Mouse (Mus musculus): ENCODE data around the gene Il27ra. TPM values are rescaled to one million over a fixed set of nuclear protein-coding genes. Genes with fewer than 3 reads are reported as not detected.
A peak's percentile ranks its signal among the peaks of the same experiment; 100 is the strongest.

Il27ra gene
- polyA plus RNA-seq, 1 experiment from 2014 or later, result 2.9 TPM

DNA sequence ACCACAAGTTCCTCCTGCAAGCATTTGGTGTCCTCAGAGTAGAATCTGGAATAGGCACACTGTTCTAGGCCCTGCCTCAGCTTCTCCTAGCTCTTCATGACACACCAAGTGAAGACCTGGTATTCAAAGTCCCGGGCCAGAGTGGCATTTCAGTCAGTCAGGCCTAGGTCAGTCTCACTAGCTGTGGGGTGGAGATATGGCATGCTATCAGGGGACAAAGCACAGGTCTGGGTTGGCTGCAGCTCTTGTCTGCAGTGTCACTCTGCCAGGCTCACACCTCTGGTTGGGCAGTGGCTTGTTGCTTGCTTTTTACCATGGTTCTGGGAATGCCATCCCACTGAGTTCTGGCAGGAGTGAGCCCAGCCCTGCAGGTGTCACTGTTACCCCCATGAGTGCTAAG, 34.0 kb upstream of the Il27ra start:
- Histone ChIP-seq H3K4me3 (ENCODE audit: low read length) (no peak overlapping the region), H3K27me3 (ENCODE audit: insufficient read depth, low read length) (no peaks in the 10 kb centered on the region), H3K9me3 (ENCODE audit: low read length) (no peaks in the 10 kb centered on the region), H3K4me1 (ENCODE audit: insufficient read depth, low read length) (peaks cover 21% of the 10 kb centered on the region), H3K36me3 (ENCODE audit: insufficient read depth, low read length) (peaks cover 19% of the 10 kb centered on the region), H3K4me2 (replicated peaks; ENCODE audit: low read depth, low read length) (no peak overlapping the region), H3K27ac (ENCODE audit: low read length) (no peak overlapping the region), H3K9ac (replicated peaks; ENCODE audit: low read length) (no peak overlapping the region)
- 85% methylated on average over 1 of the region's 1 CpGs for WGBS
- ATAC-seq (ENCODE audit: low FRiP score, low TSS enrichment), result no peak

DNA sequence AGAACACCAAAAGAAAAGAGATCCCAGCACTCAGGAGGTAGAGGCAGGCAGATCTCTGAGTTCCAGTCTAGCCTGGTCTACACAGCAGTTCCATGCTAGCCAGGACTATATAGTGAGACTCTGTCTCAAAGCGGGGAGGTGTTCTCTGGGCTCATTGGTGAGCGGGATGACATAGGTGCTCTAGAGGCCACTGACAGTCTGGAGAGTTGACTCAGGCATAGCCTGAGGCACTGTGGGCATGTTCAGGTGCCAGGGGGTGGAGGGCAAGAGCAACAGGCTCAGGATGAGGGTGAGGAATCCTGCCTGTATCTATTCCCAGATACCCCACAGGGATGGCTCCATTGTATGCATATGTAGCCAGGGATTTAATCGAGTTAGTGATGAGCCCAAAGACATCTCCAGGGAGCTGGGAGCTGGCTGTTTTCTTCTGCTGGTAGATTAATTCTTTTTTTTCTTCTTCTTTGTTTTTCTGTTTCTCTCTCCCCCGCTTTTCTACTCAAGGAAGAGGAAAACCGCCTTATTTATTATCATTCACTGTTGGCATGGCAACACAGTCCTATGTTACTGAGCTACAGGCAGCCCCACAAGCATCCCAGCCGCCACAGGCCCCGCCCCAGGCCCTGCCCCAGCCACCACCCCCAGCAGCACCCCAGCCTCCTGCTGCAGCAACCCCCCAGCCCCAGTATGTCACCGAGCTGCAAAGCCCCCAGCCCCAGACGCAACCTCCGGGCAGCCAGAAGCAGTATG, 31.0 kb upstream of the Il27ra start:
- peaks cover 39% of the 10 kb centered on the region for H3K4me1 ChIP-seq (ENCODE audit: insufficient read depth, low read length)
- no peak overlapping the region for H3K4me2 ChIP-seq (replicated peaks; ENCODE audit: low read depth, low read length)
- WGBS, result 53% methylated on average over 10 of the region's 10 CpGs
- H3K36me3 ChIP-seq (ENCODE audit: insufficient read depth, low read length), result no peaks in the 10 kb centered on the region
- H3K27ac ChIP-seq (ENCODE audit: low read length), result 0 out of 2 replicates have a peak overlapping the region, but pooled peaks have one; percentile 20
- no peak overlapping the region for H3K9ac ChIP-seq (replicated peaks; ENCODE audit: low read length)
- no peaks in the 10 kb centered on the region for H3K27me3 ChIP-seq (ENCODE audit: insufficient read depth, low read length)
- H3K4me3 ChIP-seq (ENCODE audit: low read length), result no peak overlapping the region
- no peak for ATAC-seq (ENCODE audit: low FRiP score, low TSS enrichment)
- H3K9me3 ChIP-seq (ENCODE audit: low read length), result no peaks in the 10 kb centered on the region

DNA sequence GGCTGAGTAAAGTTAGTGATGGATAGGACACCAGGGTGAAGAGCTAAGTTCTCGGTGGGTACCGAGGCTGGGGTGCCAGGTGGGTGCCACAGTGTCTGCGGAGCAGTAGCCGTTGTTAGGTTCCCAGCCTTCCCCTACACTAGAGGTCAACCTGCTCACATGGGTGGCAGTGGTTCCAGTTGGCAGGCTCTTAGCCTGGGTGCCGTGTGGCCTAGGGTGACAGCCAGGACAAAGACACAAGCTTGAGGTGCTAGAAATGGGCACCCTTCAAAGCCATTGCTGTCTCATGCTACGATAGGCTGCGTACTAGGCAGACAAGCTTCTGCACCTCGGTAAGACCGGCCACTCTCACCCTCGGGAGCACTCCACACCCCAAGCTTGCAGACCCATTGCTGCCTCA, 29.9 kb upstream of the Il27ra start:
- H3K27ac ChIP-seq (ENCODE audit: low read length), result 0 out of 2 replicates have a peak overlapping the region, but pooled peaks have one; percentile 13
- WGBS, result 86% methylated on average over 10 of the region's 10 CpGs

DNA sequence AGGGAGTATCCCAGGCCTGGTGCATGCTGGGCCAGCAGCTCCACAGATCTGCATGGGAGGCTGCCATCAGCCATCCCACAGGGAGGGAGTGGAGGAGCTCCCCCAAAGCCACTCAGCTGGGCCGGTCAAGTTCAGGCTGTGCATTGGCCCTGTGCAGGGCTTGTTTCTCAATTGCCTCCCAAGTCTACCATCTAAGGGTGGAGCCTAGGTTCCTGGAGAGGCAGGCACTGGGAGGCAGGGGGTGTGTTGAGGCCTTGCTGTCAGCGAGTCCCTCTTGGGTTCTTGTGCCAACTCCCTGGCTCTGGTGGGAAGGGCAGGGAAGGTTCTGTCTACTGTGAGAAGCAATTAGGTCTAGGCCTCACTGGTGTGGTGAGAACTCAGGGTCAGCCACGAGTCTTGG, 29.5 kb upstream of the Il27ra start:
- no peak overlapping the region for H3K4me2 ChIP-seq (replicated peaks; ENCODE audit: low read depth, low read length)
- no peak for ATAC-seq (ENCODE audit: low FRiP score, low TSS enrichment)
- no peaks in the 10 kb centered on the region for H3K36me3 ChIP-seq (ENCODE audit: insufficient read depth, low read length)
- H3K4me1 ChIP-seq (ENCODE audit: insufficient read depth, low read length), result peaks cover 51% of the 10 kb centered on the region
- no peaks in the 10 kb centered on the region for H3K9me3 ChIP-seq (ENCODE audit: low read length)
- no peak overlapping the region for H3K27ac ChIP-seq (ENCODE audit: low read length)
- H3K9ac ChIP-seq (replicated peaks; ENCODE audit: low read length), result no peak overlapping the region
- no peaks in the 10 kb centered on the region for H3K27me3 ChIP-seq (ENCODE audit: insufficient read depth, low read length)
- no peak overlapping the region for H3K4me3 ChIP-seq (ENCODE audit: low read length)
- 56% methylated on average over 3 of the region's 3 CpGs for WGBS

More for the DNA sequence above, 29.9 kb upstream of the Il27ra start:
- Histone ChIP-seq H3K9me3 (ENCODE audit: low read length) (no peaks in the 10 kb centered on the region), H3K36me3 (ENCODE audit: insufficient read depth, low read length) (no peaks in the 10 kb centered on the region), H3K9ac (replicated peaks; ENCODE audit: low read length) (no peak overlapping the region), H3K4me1 (ENCODE audit: insufficient read depth, low read length) (peaks cover 50% of the 10 kb centered on the region), H3K4me2 (replicated peaks; ENCODE audit: low read depth, low read length) (no peak overlapping the region), H3K4me3 (ENCODE audit: low read length) (no peak overlapping the region), H3K27me3 (ENCODE audit: insufficient read depth, low read length) (no peaks in the 10 kb centered on the region)
- no peak for ATAC-seq (ENCODE audit: low FRiP score, low TSS enrichment)

DNA sequence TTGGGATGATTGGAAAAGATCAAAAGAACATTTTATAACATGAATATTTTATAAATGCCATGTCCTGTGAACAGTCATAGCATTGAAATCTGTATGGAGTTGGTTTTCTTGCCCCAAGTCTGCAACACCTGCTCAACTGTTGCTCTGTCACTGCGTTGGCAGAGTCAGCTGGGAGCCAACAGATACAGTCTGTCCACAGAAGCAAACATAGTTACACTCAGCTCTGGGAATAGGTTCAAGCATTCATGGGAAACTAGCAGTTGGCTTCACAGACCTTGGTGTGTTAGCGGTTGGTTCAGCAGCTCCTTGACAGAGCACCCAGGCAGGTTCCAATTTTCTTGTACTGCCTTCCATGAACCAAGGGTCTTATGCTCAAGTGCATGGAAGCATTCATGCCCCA, 28.3 kb upstream of the Il27ra start:
- Histone ChIP-seq H3K36me3 (ENCODE audit: insufficient read depth, low read length) (no peaks in the 10 kb centered on the region), H3K9me3 (ENCODE audit: low read length) (no peaks in the 10 kb centered on the region), H3K4me3 (ENCODE audit: low read length) (no peak overlapping the region), H3K27ac (ENCODE audit: low read length) (no peak overlapping the region), H3K27me3 (ENCODE audit: insufficient read depth, low read length) (no peaks in the 10 kb centered on the region), H3K9ac (replicated peaks; ENCODE audit: low read length) (no peak overlapping the region), H3K4me1 (ENCODE audit: insufficient read depth, low read length) (peaks cover 53% of the 10 kb centered on the region), H3K4me2 (replicated peaks; ENCODE audit: low read depth, low read length) (no peak overlapping the region)
- WGBS, result 89% methylated on average over 2 of the region's 2 CpGs
- ATAC-seq (ENCODE audit: low FRiP score, low TSS enrichment), result no peak

DNA sequence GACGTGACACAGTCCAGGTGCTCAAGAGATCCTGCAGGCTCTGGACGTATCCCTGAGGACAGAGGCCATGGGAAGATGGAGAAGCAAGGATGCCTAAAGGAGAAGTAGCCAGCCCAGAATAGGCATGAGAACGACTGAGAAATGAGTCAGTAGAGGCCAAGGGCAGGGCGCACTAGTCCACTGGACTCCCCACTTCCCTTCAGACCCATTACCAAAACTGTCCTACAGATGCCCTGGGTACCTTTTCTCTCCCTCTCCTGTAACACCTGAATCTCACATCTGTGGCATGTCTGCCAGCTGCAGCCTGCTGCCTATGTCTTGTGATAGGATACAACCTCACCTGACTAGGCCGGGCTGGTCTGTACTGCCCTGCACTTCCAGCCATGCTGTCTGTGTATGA, 27.9 kb upstream of the Il27ra start:
- peaks cover 53% of the 10 kb centered on the region for H3K4me1 ChIP-seq (ENCODE audit: insufficient read depth, low read length)
- H3K36me3 ChIP-seq (ENCODE audit: insufficient read depth, low read length), result no peaks in the 10 kb centered on the region
- no peak overlapping the region for H3K4me2 ChIP-seq (replicated peaks; ENCODE audit: low read depth, low read length)
- no peak overlapping the region for H3K4me3 ChIP-seq (ENCODE audit: low read length)
- H3K27me3 ChIP-seq (ENCODE audit: insufficient read depth, low read length), result no peaks in the 10 kb centered on the region
- H3K9ac ChIP-seq (replicated peaks; ENCODE audit: low read length), result no peak overlapping the region
- no peaks in the 10 kb centered on the region for H3K9me3 ChIP-seq (ENCODE audit: low read length)
- no peak for ATAC-seq (ENCODE audit: low FRiP score, low TSS enrichment)
- WGBS, result 81% methylated on average over 5 of the region's 5 CpGs
- H3K27ac ChIP-seq (ENCODE audit: low read length), result no peak overlapping the region

DNA sequence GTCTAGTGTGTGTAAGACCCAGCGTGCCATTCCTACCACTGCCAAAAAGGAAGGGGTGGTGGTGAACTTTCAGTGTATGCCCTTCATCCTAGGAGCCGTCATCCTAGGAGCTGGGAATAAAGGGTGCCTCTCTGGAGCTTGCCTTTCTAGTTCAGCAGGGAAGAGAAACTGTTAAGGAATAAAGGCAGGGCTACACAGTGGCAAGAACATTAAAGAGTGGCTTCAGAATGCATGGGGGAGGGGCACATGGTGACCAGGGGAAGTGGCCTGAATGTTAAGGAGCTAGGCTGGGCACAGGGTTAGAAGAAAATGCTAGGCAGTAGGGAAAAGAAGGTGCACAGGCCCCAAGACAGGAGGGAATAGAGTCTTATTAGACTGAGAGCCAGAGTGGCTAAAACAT, 27.4 kb upstream of the Il27ra start:
- Histone ChIP-seq H3K36me3 (ENCODE audit: insufficient read depth, low read length) (no peaks in the 10 kb centered on the region), H3K27ac (ENCODE audit: low read length) (no peak overlapping the region), H3K4me3 (ENCODE audit: low read length) (no peak overlapping the region), H3K9ac (replicated peaks; ENCODE audit: low read length) (no peak overlapping the region), H3K4me2 (replicated peaks; ENCODE audit: low read depth, low read length) (no peak overlapping the region), H3K9me3 (ENCODE audit: low read length) (no peaks in the 10 kb centered on the region), H3K27me3 (ENCODE audit: insufficient read depth, low read length) (no peaks in the 10 kb centered on the region), H3K4me1 (ENCODE audit: insufficient read depth, low read length) (peaks cover 53% of the 10 kb centered on the region)
- no peak for ATAC-seq (ENCODE audit: low FRiP score, low TSS enrichment)
- whole genome bisulfite sequencing, result 69% methylated on average over 2 of the region's 2 CpGs

DNA sequence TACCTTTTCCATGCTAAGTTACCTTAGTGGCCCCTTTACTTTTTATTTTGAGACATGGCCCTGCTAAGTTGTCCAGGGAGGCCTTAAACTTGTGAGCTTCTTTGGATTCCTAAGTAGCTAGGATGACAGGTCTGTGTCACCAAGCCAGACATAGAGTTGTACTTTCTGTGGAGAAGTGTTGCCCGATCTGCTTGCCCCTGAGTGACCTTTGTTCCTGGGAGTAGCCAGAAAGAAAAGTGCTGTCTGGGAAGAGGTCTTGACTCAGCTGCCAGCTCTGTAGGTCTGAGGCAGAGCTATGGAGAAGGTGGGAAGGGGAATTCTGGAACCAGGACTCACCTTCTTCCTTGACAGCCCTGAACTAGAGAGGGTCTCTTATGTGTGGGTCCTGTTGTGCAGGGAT, 26.8 kb upstream of the Il27ra start:
- Histone ChIP-seq H3K36me3 (ENCODE audit: insufficient read depth, low read length) (no peaks in the 10 kb centered on the region), H3K27ac (ENCODE audit: low read length) (no peak overlapping the region), H3K27me3 (ENCODE audit: insufficient read depth, low read length) (no peaks in the 10 kb centered on the region), H3K4me1 (ENCODE audit: insufficient read depth, low read length) (peaks cover 53% of the 10 kb centered on the region), H3K9me3 (ENCODE audit: low read length) (no peaks in the 10 kb centered on the region), H3K4me2 (replicated peaks; ENCODE audit: low read depth, low read length) (no peak overlapping the region), H3K9ac (replicated peaks; ENCODE audit: low read length) (0 out of 2 replicates have a peak overlapping the region, but pooled peaks have one; percentile 32), H3K4me3 (ENCODE audit: low read length) (no peak overlapping the region)
- ATAC-seq (ENCODE audit: low FRiP score, low TSS enrichment), result no peak
- WGBS, result 13% methylated on average over 1 of the region's 1 CpGs

DNA sequence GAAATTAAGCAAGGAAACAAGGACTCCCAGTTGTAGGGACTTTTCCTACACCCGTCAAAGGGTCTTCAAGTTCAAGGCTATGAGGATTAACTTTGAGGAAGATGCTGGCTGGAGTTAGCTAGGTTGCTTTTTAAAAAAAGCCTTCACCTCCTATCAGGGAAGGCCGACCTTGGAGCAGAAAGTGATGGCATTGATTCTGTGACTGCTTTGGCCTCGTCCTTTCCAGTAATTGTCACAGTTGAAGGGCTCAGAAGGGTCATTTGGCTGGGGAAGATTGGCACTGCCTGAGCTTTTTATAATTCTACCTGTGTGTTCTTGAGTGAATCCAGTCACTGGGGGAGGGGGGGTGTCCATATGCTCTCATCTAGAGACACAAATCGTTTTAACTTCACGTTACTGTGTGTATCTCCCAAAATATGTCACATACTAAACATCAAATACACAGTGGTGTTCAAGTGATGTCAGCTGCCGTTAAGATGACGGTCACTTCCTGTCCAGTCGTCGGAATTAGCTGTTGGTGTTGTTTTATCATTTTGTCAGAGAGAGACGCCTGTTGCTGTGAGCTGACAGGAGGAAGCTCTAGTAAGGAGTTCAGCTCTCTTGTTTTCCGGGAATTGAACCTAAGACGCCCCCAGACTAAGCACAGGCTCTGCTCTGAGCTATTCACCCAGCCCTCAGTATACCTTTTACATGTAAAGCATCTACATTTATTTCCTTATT, 26.1 kb upstream of the Il27ra start:
- ATAC-seq (ENCODE audit: low FRiP score, low TSS enrichment), result no peak
- H3K4me3 ChIP-seq (ENCODE audit: low read length), result no peak overlapping the region
- H3K4me2 ChIP-seq (replicated peaks; ENCODE audit: low read depth, low read length), result peak overlapping the region; percentile 62
- no peaks in the 10 kb centered on the region for H3K27me3 ChIP-seq (ENCODE audit: insufficient read depth, low read length)
- H3K4me1 ChIP-seq (ENCODE audit: insufficient read depth, low read length), result peaks cover 53% of the 10 kb centered on the region
- H3K27ac ChIP-seq (ENCODE audit: low read length), result 0 out of 2 replicates have a peak overlapping the region, but pooled peaks have one; percentile 17
- no peak overlapping the region for H3K9ac ChIP-seq (replicated peaks; ENCODE audit: low read length)
- WGBS, result 43% methylated on average over 12 of the region's 12 CpGs
- H3K36me3 ChIP-seq (ENCODE audit: insufficient read depth, low read length), result no peaks in the 10 kb centered on the region
- H3K9me3 ChIP-seq (ENCODE audit: low read length), result no peaks in the 10 kb centered on the region

DNA sequence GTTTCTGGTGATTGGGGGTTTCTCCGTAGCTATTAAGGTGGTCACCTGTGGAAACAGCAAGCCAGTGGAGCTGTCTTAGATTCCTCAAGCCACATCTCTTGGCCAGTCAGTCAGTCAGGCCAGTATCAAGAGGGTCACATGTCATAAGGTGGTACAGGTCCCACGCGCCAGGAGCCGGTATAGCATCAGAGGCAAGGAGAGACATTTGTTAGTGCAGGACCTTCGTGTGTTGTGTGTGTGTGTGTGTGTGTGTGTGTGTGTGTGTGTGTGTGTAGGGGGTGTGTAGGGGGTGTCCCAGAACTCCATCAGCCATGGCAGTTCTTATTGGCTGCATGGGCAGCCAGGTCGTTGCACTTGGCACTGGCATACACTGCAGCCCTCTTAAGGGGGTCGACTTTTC, 25.5 kb upstream of the Il27ra start:
- H3K4me3 ChIP-seq (ENCODE audit: low read length), result peak overlapping the region; percentile 93
- H3K9me3 ChIP-seq (ENCODE audit: low read length), result no peaks in the 10 kb centered on the region
- no peaks in the 10 kb centered on the region for H3K36me3 ChIP-seq (ENCODE audit: insufficient read depth, low read length)
- H3K27me3 ChIP-seq (ENCODE audit: insufficient read depth, low read length), result no peaks in the 10 kb centered on the region
- H3K9ac ChIP-seq (replicated peaks; ENCODE audit: low read length), result peak overlapping the region; percentile 55; the same call in 1 of the 2 replicates
- 72% methylated on average over 7 of the region's 7 CpGs for WGBS
- 0 out of 2 replicates have a peak overlapping the region, but pooled peaks have one; percentile 6 for H3K27ac ChIP-seq (ENCODE audit: low read length)
- peak overlapping the region; percentile 62 for H3K4me2 ChIP-seq (replicated peaks; ENCODE audit: low read depth, low read length)
- no peak for ATAC-seq (ENCODE audit: low FRiP score, low TSS enrichment)
- H3K4me1 ChIP-seq (ENCODE audit: insufficient read depth, low read length), result peaks cover 47% of the 10 kb centered on the region
